ENCODE assay signal across 25 mouse cellular contexts in the genomic region with DNA sequence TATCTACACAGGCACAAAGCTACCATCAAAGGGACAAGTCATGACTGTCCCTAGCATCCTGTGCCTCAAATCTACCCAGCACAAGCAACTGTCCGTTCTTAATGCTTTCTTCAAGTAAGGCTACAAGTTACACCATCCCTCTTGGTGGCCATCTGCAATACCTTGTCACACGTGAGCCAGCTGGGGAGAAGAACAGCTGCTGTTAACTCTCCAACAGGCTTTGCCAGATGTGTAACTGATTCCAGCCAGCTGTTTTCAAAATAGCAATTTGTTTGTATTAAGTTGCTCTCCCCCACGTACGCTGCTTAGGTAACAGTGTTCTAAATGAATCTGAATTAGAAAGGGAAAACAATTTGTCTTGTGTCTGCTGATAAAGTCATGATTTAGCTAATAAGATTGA.
DNase-seq lines count a peak whose midpoint lies in the region; ATAC-seq and TF ChIP-seq lines count a peak whose summit lies in the region.
"Had no signal": no experiment of that assay in that cellular context is flagged by ENCODE, and none has a peak within 500 bp of the region (broad histone marks: within the 10 kb centered on the region; RNA-seq: fewer than 3 reads in every experiment).

No protein-coding gene starts in this region.

- DNase-seq in embryo, embryonic 11 days, result peak; percentile 28
- DNase-seq in embryo, embryonic 10 days (ENCODE audit: low spot score), result no peak
- DNase-seq in lung, postnatal 14 days, result peak; percentile 28
- DNase-seq in forebrain, postnatal 0 days, result no peak
- DNase-seq in right cerebral cortex, adult 2 months (ENCODE audit: low spot score in 2 of 2), result no peak
- DNase-seq: adrenal gland, postnatal 10 days; cerebellum, adult 2 months; cerebellum, postnatal 25 days; gastrocnemius, adult 2 months; heart, postnatal 4 days; right cerebral cortex, postnatal 14 days; thymus, adult 2 months had no signal

- no peak for ATAC-seq in megakaryocyte, adult 5-6 weeks (ENCODE audit: poor library complexity, severe bottlenecking)
- ATAC-seq in forebrain, postnatal 0 days, result no peak
- ATAC-seq in megakaryocyte-erythroid progenitor cell, adult 5-6 weeks (replicated peaks; ENCODE audit: low FRiP score, low TSS enrichment, poor library complexity, severe bottlenecking), result no peak
- ATAC-seq: forebrain, embryonic 16.5 days; intestine, postnatal 0 days; midbrain, embryonic 13.5 days had no signal

- no peak overlapping the region for H3K9ac ChIP-seq in forebrain, postnatal 0 days
- H3K9ac ChIP-seq: heart, embryonic 15.5 days; hindbrain, embryonic 14.5 days; limb, embryonic 15.5 days; liver, embryonic 14.5 days; midbrain, embryonic 13.5 days had no signal

- no peak overlapping the region for H3K27ac ChIP-seq in forebrain, postnatal 0 days (ENCODE audit: low read depth, low read length)
- H3K27ac ChIP-seq: forebrain, embryonic 10.5 days; gastrocnemius, adult 2 months; heart, embryonic 15.5 days; hindbrain, embryonic 14.5 days; limb, embryonic 15.5 days; liver, embryonic 14.5 days; macrophage; midbrain, embryonic 13.5 days; stomach, postnatal 0 days had no signal

- H3K4me2 ChIP-seq in forebrain, postnatal 0 days (ENCODE audit: low read depth), result no peak overlapping the region
- H3K4me2 ChIP-seq: heart, embryonic 15.5 days; hindbrain, embryonic 14.5 days; limb, embryonic 15.5 days; midbrain, embryonic 13.5 days had no signal

- H3K4me1 ChIP-seq in megakaryocyte, embryonic 14.5 days, result no peaks in the 10 kb centered on the region
- no peaks in the 10 kb centered on the region for H3K4me1 ChIP-seq in forebrain, postnatal 0 days (ENCODE audit: insufficient read depth)
- H3K4me1 ChIP-seq: forebrain, embryonic 10.5 days; heart, embryonic 15.5 days; limb, embryonic 15.5 days; midbrain, embryonic 13.5 days had no signal

- no peaks in the 10 kb centered on the region for H3K36me3 ChIP-seq in megakaryocyte, embryonic 14.5 days (replicated peaks; ENCODE audit: low read length)
- H3K36me3 ChIP-seq in forebrain, postnatal 0 days (ENCODE audit: insufficient read depth), result no peaks in the 10 kb centered on the region
- H3K36me3 ChIP-seq: forebrain, embryonic 10.5 days; heart, embryonic 15.5 days; limb, embryonic 15.5 days; midbrain, embryonic 13.5 days had no signal

- no peak for TF ChIP-seq CTCF in forebrain, postnatal 0 days (IDR thresholded peaks at IDR 0.05; ENCODE audit: low read depth)

- peaks cover 7% of the 10 kb centered on the region for H3K9me3 ChIP-seq in megakaryocyte, embryonic 14.5 days
- no peaks in the 10 kb centered on the region for H3K9me3 ChIP-seq in forebrain, postnatal 0 days (ENCODE audit: low read length)
- H3K9me3 ChIP-seq: forebrain, embryonic 10.5 days; heart, embryonic 15.5 days; limb, embryonic 15.5 days; midbrain, embryonic 13.5 days had no signal

- peak overlapping the region; percentile 23 for H3K4me3 ChIP-seq in megakaryocyte, embryonic 14.5 days (replicated peaks)
- no peak overlapping the region for H3K4me3 ChIP-seq in forebrain, postnatal 0 days (ENCODE audit: low read depth, low read length)
- H3K4me3 ChIP-seq: forebrain, embryonic 10.5 days; gastrocnemius, adult 2 months; heart, embryonic 15.5 days; limb, embryonic 15.5 days; midbrain, embryonic 13.5 days had no signal

- 83% methylated on average over 4 of the region's 4 CpGs for WGBS in forebrain, postnatal 0 days

- no peaks in the 10 kb centered on the region for H3K27me3 ChIP-seq in megakaryocyte, embryonic 14.5 days (replicated peaks)
- no peaks in the 10 kb centered on the region for H3K27me3 ChIP-seq in forebrain, postnatal 0 days (ENCODE audit: insufficient read depth, low read length)
- H3K27me3 ChIP-seq: heart, embryonic 15.5 days; limb, embryonic 15.5 days; midbrain, embryonic 13.5 days had no signal

Comparison
In these comparisons a context has a peak if more than half of its experiments do, and no peak if none do; other contexts are left out.
1. DNase-seq: peak in embryo, embryonic 11 days (single experiment) and lung, postnatal 14 days (single experiment); none in embryo, embryonic 10 days (single experiment), forebrain, postnatal 0 days (single experiment) and right cerebral cortex, adult 2 months (0 of 2).